Mouse (Mus musculus): ENCODE data around the gene Onecut1. TPM values are rescaled to one million over a fixed set of nuclear protein-coding genes. Genes with fewer than 3 reads are reported as not detected.
A peak's percentile ranks its signal among the peaks of the same experiment; 100 is the strongest.

Gene Onecut1
- polyA plus RNA-seq, 1 experiment from 2014 or later: 6.1 TPM

- Histone ChIP-seq H3K9me3 (ENCODE audit: control insufficient read depth, low read length) (peaks cover 4% of the 10 kb centered on the region; the same call in 1 of the 2 replicates), H3K9ac (no peak overlapping the region), H3K4me1 (replicated peaks; ENCODE audit: control insufficient read depth, insufficient read depth, low read length) (0 out of 2 replicates have a peak, but pooled peaks cover 4% of the 10 kb centered on the region), H3K27ac (no peak overlapping the region), H3K36me3 (replicated peaks; ENCODE audit: control insufficient read depth, insufficient read depth) (no peaks in the 10 kb centered on the region), H3K27me3 (ENCODE audit: control insufficient read depth, insufficient read depth, low read length) (no peaks in the 10 kb centered on the region), H3K4me2 (replicated peaks) (no peak overlapping the region), H3K4me3 (replicated peaks; ENCODE audit: low read length) (no peak overlapping the region)
- DNase-seq (ENCODE audit: low spot score) (no peak), ATAC-seq (ENCODE audit: low FRiP score) (no peak)
- 57% methylated on average over 1 of the region's 1 CpGs for WGBS
These were observed 59.7 kb downstream of the Onecut1 start for GRCm38 (mm10) chr9:74921422-74921821.

DNA sequence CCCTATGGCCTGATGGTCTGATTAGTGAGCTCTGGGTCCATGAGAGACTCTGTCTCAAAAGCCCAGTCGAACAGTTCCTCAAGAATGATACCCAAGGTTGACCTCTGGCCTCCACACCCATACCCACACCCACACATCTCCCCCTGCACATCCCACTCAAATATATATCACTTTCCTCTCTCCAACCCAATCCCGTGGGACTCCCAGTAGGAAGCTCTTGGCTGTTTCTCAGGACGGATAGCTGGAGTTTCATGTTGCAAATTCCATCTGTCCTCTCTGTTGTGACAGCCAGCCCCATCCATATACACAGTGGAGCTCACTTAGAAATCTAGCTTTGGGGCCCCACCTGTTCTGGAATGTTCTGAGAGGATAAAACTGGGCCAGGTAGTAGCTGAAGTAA is 61.2 kb downstream of the Onecut1 start:
- Histone ChIP-seq H3K4me1 (replicated peaks; ENCODE audit: control insufficient read depth, insufficient read depth, low read length) (0 out of 2 replicates have a peak, but pooled peaks cover 4% of the 10 kb centered on the region), H3K9me3 (ENCODE audit: control insufficient read depth, low read length) (no peaks in the 10 kb centered on the region), H3K4me2 (replicated peaks) (no peak overlapping the region), H3K27me3 (ENCODE audit: control insufficient read depth, insufficient read depth, low read length) (no peaks in the 10 kb centered on the region), H3K4me3 (replicated peaks; ENCODE audit: low read length) (no peak overlapping the region), H3K27ac (no peak overlapping the region), H3K9ac (no peak overlapping the region), H3K36me3 (replicated peaks; ENCODE audit: control insufficient read depth, insufficient read depth) (no peaks in the 10 kb centered on the region)
- ATAC-seq (ENCODE audit: low FRiP score): no peak
- WGBS: 80% methylated on average over 3 of the region's 3 CpGs
- no peak for DNase-seq (ENCODE audit: low spot score)

DNA sequence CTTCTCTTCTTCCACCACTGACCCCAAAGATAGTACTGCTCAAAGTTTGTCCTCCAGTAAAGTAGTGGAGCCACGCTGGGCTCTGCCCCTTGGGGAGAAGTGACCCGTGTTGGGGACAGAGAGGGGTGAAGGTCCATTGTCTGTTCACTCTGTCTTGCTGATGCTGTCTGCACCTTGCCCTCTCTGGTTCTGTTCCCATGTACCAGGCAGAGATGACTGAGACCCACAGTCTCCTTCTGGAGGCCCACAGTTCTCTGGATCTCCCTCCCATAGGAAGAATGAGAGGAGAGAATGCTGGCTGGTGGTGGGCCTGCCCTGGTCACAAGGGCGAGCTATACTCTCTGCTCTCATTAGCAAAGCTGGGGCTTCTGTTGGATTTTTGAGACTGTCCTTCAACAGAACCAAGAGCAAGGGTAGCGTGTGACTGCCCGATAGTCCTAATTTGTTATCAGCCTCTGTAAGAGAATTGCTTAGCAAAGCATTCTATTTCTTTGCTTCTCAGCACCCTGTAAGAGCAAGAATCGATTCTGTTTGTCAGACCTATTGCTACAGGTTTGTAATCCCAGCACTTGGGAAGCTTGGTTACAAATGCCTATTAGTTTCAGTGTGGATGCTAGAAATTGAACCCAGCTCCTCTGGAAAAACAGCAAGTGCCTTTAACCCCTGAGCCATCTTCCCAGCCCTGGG is 61.7 kb downstream of the Onecut1 start:
- H3K27me3 ChIP-seq (ENCODE audit: control insufficient read depth, insufficient read depth, low read length): no peaks in the 10 kb centered on the region
- H3K27ac ChIP-seq: no peak overlapping the region
- DNase-seq (ENCODE audit: low spot score) (no peak), ATAC-seq (ENCODE audit: low FRiP score) (no peak)
- no peak overlapping the region for H3K4me3 ChIP-seq (replicated peaks; ENCODE audit: low read length)
- 85% methylated on average over 6 of the region's 6 CpGs for WGBS
- 0 out of 2 replicates have a peak, but pooled peaks cover 4% of the 10 kb centered on the region for H3K4me1 ChIP-seq (replicated peaks; ENCODE audit: control insufficient read depth, insufficient read depth, low read length)
- H3K9me3 ChIP-seq (ENCODE audit: control insufficient read depth, low read length): no peaks in the 10 kb centered on the region
- H3K4me2 ChIP-seq (replicated peaks): no peak overlapping the region
- H3K36me3 ChIP-seq (replicated peaks; ENCODE audit: control insufficient read depth, insufficient read depth): no peaks in the 10 kb centered on the region
- no peak overlapping the region for H3K9ac ChIP-seq

DNA sequence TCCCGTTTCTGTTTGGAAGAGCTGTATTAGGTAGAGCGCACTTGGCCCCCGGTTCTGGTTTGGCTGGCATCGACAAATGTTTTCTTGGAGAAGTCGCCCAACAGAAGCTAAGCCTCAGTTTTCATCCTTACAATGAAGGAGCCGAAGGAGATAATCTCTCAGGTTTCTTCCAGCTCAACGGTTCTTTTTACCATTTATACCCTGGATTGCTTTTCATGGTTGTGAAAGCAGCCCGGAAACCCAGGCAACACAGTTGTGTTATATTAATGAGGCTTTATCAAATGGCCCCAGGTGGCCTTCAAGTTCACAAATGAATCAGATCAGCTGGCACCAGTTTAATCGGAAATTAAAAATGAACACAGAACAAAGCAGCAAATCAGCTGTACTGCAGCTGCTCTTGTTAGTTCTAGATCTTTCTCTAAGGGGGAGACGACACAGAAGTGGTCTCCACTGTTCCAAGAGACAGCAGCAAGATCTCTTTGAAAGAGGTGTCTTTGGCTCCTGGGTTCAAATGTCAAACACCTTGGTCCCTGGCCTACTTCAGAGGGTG is 63.6 kb downstream of the Onecut1 start:
- 19% methylated on average over 10 of the region's 10 CpGs for WGBS
- H3K9ac ChIP-seq: no peak overlapping the region
- H3K4me1 ChIP-seq (replicated peaks; ENCODE audit: control insufficient read depth, insufficient read depth, low read length): 0 out of 2 replicates have a peak, but pooled peaks cover 4% of the 10 kb centered on the region
- no peaks in the 10 kb centered on the region for H3K9me3 ChIP-seq (ENCODE audit: control insufficient read depth, low read length)
- H3K4me3 ChIP-seq (replicated peaks; ENCODE audit: low read length): no peak overlapping the region
- H3K36me3 ChIP-seq (replicated peaks; ENCODE audit: control insufficient read depth, insufficient read depth): no peaks in the 10 kb centered on the region
- no peak overlapping the region for H3K4me2 ChIP-seq (replicated peaks)
- peak; percentile 58; the same call in 1 of the 2 replicates for ATAC-seq (ENCODE audit: low FRiP score)
- peak overlapping the region; percentile 58 for H3K27ac ChIP-seq
- peak; percentile 61 for DNase-seq (ENCODE audit: low spot score)
- H3K27me3 ChIP-seq (ENCODE audit: control insufficient read depth, insufficient read depth, low read length): no peaks in the 10 kb centered on the region

DNA sequence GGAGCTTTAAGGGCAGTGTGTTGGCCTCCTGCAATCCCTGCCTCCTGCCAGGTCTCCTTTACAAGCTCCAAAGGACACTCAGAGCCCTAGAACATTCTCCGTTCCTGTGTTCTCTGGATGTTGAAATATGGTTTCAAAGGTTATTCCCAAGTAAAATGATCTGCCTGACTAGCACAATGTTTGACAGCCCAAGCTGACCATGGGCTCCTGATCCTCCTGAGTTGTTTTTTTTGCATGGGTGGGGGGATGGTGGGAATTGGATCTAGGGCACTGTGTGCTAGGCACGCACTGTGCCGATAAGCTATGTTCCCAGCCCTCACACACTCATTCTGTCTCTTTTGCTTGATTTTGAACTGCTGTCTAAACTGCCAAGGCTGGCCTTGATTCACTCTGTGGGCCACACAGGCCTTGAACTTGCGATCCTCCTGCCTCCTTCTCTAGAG is 68.3 kb downstream of the Onecut1 start:
- 0 out of 2 replicates have a peak, but pooled peaks cover 4% of the 10 kb centered on the region for H3K4me1 ChIP-seq (replicated peaks; ENCODE audit: control insufficient read depth, insufficient read depth, low read length)
- H3K27ac ChIP-seq: no peak overlapping the region
- no peaks in the 10 kb centered on the region for H3K36me3 ChIP-seq (replicated peaks; ENCODE audit: control insufficient read depth, insufficient read depth)
- no peak overlapping the region for H3K4me2 ChIP-seq (replicated peaks)
- 92% methylated on average over 4 of the region's 4 CpGs for WGBS
- DNase-seq (ENCODE audit: low spot score) (no peak), ATAC-seq (ENCODE audit: low FRiP score) (no peak)
- no peaks in the 10 kb centered on the region for H3K9me3 ChIP-seq (ENCODE audit: control insufficient read depth, low read length)
- no peak overlapping the region for H3K9ac ChIP-seq
- no peak overlapping the region for H3K4me3 ChIP-seq (replicated peaks; ENCODE audit: low read length)
- H3K27me3 ChIP-seq (ENCODE audit: control insufficient read depth, insufficient read depth, low read length): no peaks in the 10 kb centered on the region

GRCm38 (mm10) chr9:74930653-74931052 is 68.9 kb downstream of the Onecut1 start:
- H3K27ac ChIP-seq: no peak overlapping the region
- DNase-seq (ENCODE audit: low spot score): no peak
- no peaks in the 10 kb centered on the region for H3K9me3 ChIP-seq (ENCODE audit: control insufficient read depth, low read length)
- H3K9ac ChIP-seq: no peak overlapping the region
- no peak for ATAC-seq (ENCODE audit: low FRiP score)
- no peaks in the 10 kb centered on the region for H3K27me3 ChIP-seq (ENCODE audit: control insufficient read depth, insufficient read depth, low read length)
- WGBS: 73% methylated on average over 5 of the region's 5 CpGs
- no peak overlapping the region for H3K4me3 ChIP-seq (replicated peaks; ENCODE audit: low read length)
- H3K4me2 ChIP-seq (replicated peaks): no peak overlapping the region
- no peaks in the 10 kb centered on the region for H3K36me3 ChIP-seq (replicated peaks; ENCODE audit: control insufficient read depth, insufficient read depth)
- H3K4me1 ChIP-seq (replicated peaks; ENCODE audit: control insufficient read depth, insufficient read depth, low read length): 0 out of 2 replicates have a peak, but pooled peaks cover 1% of the 10 kb centered on the region

- no peak overlapping the region for H3K9ac ChIP-seq
- ATAC-seq (ENCODE audit: low FRiP score): no peak
- no peaks in the 10 kb centered on the region for H3K27me3 ChIP-seq (ENCODE audit: control insufficient read depth, insufficient read depth, low read length)
- H3K27ac ChIP-seq: no peak overlapping the region
- WGBS: 83% methylated on average over 3 of the region's 3 CpGs
- no peaks in the 10 kb centered on the region for H3K36me3 ChIP-seq (replicated peaks; ENCODE audit: control insufficient read depth, insufficient read depth)
- no peak for DNase-seq (ENCODE audit: low spot score)
- no peak overlapping the region for H3K4me2 ChIP-seq (replicated peaks)
- H3K9me3 ChIP-seq (ENCODE audit: control insufficient read depth, low read length): no peaks in the 10 kb centered on the region
- H3K4me1 ChIP-seq (replicated peaks; ENCODE audit: control insufficient read depth, insufficient read depth, low read length): no peaks in the 10 kb centered on the region
- H3K4me3 ChIP-seq (replicated peaks; ENCODE audit: low read length): no peak overlapping the region
These were observed 73.6 kb downstream of the Onecut1 start for GRCm38 (mm10) chr9:74935289-74935688.

- 92% methylated on average over 3 of the region's 3 CpGs for WGBS
- H3K9ac ChIP-seq: no peak overlapping the region
- H3K36me3 ChIP-seq (replicated peaks; ENCODE audit: control insufficient read depth, insufficient read depth): no peaks in the 10 kb centered on the region
- H3K27me3 ChIP-seq (ENCODE audit: control insufficient read depth, insufficient read depth, low read length): no peaks in the 10 kb centered on the region
- ATAC-seq (ENCODE audit: low FRiP score) (no peak), DNase-seq (ENCODE audit: low spot score) (no peak)
- no peaks in the 10 kb centered on the region for H3K4me1 ChIP-seq (replicated peaks; ENCODE audit: control insufficient read depth, insufficient read depth, low read length)
- H3K4me3 ChIP-seq (replicated peaks; ENCODE audit: low read length): no peak overlapping the region
- no peaks in the 10 kb centered on the region for H3K9me3 ChIP-seq (ENCODE audit: control insufficient read depth, low read length)
- H3K4me2 ChIP-seq (replicated peaks): no peak overlapping the region
- no peak overlapping the region for H3K27ac ChIP-seq
These were observed 76.0 kb downstream of the Onecut1 start for GRCm38 (mm10) chr9:74937761-74938160.

DNA sequence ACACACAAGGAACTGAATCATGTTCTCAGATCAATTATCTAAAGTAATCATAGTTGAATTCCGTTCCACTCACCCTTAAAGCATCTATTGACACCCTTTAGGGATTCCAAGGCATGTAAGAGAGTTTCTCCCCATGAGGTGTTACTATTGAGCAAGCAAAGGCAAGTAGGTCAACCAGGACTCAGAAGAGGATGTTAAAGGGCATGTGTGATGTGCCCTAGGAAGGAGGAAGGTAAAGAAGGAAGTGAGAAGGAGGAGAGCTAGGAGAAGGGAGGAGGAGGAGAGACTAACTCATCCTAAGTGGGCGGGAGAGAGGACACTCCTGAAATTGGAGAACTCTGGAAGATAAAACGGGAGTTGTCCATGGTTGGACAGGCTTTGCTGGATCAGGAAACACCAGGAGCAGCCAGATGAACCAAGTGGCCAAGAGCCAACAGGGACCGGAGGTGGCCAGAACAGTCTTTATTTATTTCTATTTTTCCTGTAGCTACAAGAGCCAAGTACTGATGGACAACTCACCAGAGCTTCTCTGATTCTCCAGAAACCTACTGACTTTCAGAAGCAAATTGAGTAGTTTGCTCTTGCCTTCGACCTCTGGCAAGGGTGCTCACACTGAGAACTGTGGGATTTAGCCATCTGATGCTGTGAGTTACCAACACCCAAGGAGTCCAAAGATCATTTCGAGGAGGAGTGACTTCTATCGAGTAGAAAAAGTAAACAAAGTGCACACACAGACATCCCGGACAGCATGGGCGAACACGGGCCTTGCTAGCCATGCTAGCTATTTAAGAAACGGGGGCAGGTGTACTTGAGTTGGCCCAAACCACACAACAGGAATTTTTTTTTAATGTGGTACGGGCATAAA is 77.2 kb downstream of the Onecut1 start:
- Histone ChIP-seq H3K27ac (no peak overlapping the region), H3K36me3 (replicated peaks; ENCODE audit: control insufficient read depth, insufficient read depth) (no peaks in the 10 kb centered on the region)

More for the DNA sequence above, 77.2 kb downstream of the Onecut1 start:
- Histone ChIP-seq H3K4me1 (replicated peaks; ENCODE audit: control insufficient read depth, insufficient read depth, low read length) (no peaks in the 10 kb centered on the region), H3K9me3 (ENCODE audit: control insufficient read depth, low read length) (no peaks in the 10 kb centered on the region), H3K4me2 (replicated peaks) (no peak overlapping the region), H3K27me3 (ENCODE audit: control insufficient read depth, insufficient read depth, low read length) (no peaks in the 10 kb centered on the region), H3K9ac (no peak overlapping the region), H3K4me3 (replicated peaks; ENCODE audit: low read length) (no peak overlapping the region)
- 88% methylated on average over 12 of the region's 12 CpGs for WGBS
- ATAC-seq (ENCODE audit: low FRiP score) (no peak), DNase-seq (ENCODE audit: low spot score) (no peak)

Data from hindbrain, embryonic 14.5 days (tissue).